Mouse (Mus musculus) CD4-positive, CD25-positive, alpha-beta regulatory T cell, adult 4 months (primary cell): ENCODE results near the gene Sco1. TPM values are rescaled to one million over a fixed set of nuclear protein-coding genes. Genes with fewer than 3 reads are reported as not detected.

ENCODE experiments used
- polyA plus RNA-seq, 2 experiments: library from polyadenylated mRNA; unstranded; fragments of 100-300 nt; shearing (Covaris generic); gene quantifications; one replicate each; pipeline ENCODE4 v1.2.1; 2017

Sco1 gene
- polyA plus RNA-seq, 2 experiments from 2014 or later = 6.6 to 9.4 TPM

Other genes with a start within 250 kb of the Sco1 start
- not detected for gene Pirt, start 140.7 kb upstream of the Sco1 start, polyA plus RNA-seq
- gene Tmem238l, start 96.0 kb upstream of the Sco1 start, polyA plus RNA-seq = not detected
- gene Tmem220, start 27.5 kb upstream of the Sco1 start, polyA plus RNA-seq = 1 to 10 TPM; 1.6 to 1.9 TPM
- gene Adprm, start 76 bp upstream of the Sco1 start, polyA plus RNA-seq = 10 to 100 TPM; 58.5 to 63.8 TPM
- gene Myh3, start 25.6 kb downstream of the Sco1 start, polyA plus RNA-seq = under 1 TPM; 0.12 to 0.23 TPM
- gene Myh2, start 118.4 kb downstream of the Sco1 start, polyA plus RNA-seq = not detected
- gene Myh1, start 147.4 kb downstream of the Sco1 start, polyA plus RNA-seq = not detected
- not detected for gene Myh4, start 185.4 kb downstream of the Sco1 start, polyA plus RNA-seq
- not detected for gene Myh8, start 224.5 kb downstream of the Sco1 start, polyA plus RNA-seq